Mouse (Mus musculus): ENCODE results near the gene Cerkl.

Cerkl gene

GRCm38 (mm10) chr2:79315108-79315507, 141.5 kb downstream of the Cerkl start:
- no peak for DNase-seq (ENCODE audit: low spot score)

DNA sequence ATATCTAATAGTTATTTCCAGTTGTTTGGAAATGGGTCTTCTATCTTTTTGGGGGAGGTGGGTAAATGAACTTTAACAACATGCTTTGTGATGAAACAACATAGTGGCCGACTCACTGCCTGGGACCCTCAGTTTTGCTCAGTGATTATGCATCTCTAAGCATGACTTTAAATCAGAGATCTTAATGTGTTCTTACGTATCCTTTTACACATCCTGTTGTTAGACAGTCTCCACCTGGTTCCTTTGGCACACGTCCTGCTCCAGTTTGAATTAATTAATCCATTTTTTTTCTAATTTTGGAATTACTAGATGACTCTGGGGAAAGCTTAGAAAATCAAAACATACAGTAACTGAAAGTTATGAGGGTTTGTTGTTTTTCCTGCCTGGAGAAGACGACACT, 144.1 kb downstream of the Cerkl start:
- no peak for DNase-seq (ENCODE audit: low spot score)

GRCm38 (mm10) chr2:79309454-79310118, 147.0 kb downstream of the Cerkl start:
- no peak for DNase-seq (ENCODE audit: low spot score)

DNA sequence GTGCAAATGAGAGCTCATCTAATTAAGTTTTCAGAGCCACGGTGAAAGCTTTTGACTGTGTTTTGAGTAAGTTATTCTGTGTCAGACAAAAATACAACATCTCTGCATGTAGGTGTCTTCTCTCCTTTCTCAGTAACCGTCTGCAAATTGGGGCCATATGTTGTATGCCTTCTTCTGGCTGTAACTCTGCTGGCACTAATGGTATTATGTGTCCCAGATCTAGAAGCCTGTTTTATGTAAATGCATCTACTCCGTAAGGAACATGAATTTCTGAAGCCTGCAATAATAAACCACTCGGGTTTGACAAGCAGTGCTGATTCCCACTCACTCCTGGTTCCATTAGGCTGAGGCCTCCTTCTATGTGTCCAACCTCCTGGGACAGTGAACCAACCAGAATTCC, 149.0 kb downstream of the Cerkl start:
- DNase-seq (ENCODE audit: low spot score) = no peak

DNA sequence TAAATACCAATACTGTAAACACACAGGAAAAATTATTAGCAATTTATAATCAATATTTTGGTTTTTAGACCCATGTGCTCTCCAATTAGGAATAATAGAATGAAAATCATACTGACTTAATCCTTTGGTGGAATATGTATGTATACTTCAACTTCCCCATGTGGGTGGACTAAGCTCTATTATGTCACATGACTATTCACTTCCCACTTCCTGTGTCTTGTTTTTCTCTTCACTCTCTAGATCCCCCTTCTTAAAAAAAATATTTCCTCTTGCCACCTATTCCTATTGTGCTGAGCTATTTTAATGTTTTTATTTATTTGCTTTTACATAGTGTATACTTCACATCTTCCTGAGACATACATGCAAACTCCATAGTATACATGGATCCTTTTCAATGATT, 154.2 kb downstream of the Cerkl start:
- DNase-seq (ENCODE audit: low spot score) = no peak

DNA sequence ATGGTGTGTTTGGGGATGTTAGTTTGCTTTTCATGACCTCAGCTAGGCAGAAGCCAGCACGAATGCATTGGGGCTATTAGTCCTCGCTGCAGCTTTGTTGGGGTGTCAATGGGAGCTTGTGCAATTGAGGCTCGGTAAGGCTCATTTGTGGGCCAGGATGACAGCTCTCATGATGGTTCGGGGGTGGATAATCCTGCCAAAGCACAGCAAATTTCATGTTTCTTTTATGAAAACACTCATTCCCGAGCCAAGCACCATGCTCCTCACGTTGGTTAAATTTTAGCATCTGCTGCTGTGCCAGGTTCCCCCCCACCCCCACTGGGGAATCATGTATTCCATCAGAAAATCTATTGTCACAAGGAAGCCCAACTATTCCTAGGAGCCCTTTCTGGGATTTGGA, 164.2 kb downstream of the Cerkl start:
- no peak for DNase-seq (ENCODE audit: low spot score)

DNA sequence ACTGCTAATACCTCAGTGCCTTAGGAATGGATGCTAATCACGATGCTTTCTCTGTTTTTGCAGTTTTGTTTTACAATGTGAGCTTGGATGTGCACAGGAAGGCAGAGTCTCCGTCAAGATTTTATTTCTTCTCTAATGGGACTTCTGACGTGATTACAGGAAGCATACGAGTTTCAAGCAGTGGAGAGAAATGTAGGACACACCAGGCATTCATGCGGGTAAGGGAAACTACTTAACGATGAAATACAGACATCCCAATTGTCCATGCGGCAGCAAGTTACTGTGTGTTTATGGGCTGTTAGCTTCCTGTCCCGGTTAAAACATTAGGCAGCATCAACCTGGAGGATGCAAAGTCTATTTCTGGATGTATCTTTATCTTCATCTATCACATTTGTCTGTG, 164.7 kb downstream of the Cerkl start:
- no peak for DNase-seq (ENCODE audit: low spot score)

DNA sequence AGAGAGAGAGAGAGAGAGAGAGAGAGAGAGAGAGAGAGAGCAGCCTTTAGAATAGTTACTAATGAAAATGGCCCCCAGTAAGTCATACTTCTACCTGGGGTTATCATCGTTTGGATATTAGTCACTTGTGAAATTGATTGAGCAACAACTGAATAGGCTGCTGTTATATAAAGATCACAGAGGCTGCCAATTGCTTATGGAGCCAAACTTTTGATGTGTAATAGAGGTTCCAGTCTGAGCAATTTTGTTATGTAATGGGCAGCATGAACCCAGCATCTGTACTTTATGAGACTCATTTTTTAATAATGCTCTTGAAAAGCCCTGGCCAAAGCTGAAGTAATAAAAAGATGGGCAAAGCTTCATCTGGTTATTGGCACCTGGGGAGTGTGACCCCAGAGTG, 166.4 kb downstream of the Cerkl start:
- no peak for DNase-seq (ENCODE audit: low spot score)

- no peak for DNase-seq (ENCODE audit: low spot score)
These were observed 172.4 kb downstream of the Cerkl start for GRCm38 (mm10) chr2:79284206-79284605.
